Mouse (Mus musculus) megakaryocyte, embryonic 14.5 days (primary cell): ENCODE data around the gene Ndufv3.

Experiments
- FLI1 ChIP-seq: IDR thresholded peaks from 2 replicates; pipeline ENCODE4 v1.6.1; 2012; ENCODE audit warnings: low read length, inconsistent platforms, mixed read lengths
- GATA1 ChIP-seq: IDR thresholded peaks from 3 replicates; pipeline ENCODE4 v1.6.1; 2012; ENCODE audit warnings: mixed read lengths, low read length, inconsistent platforms, borderline replicate concordance

DNA sequence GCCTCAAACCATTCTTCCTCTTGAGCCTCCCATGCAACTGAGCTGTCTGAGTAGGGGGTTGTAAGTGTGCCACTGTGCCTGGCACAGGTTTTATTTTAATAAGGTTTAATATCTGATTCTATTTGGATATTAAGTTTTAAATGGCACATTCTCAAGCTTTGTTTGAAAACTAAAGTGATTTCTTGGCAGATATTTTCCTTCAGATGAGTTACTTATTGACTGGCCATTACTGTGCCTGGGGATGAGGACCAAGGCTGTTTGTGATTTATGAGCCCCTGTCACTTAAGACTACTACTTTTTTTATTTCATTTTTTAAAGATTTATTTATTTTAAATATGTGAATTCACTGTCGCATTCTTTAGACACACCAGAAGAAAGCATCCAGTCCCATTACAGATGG lies 49.8 kb downstream of the Ndufv3 start:
- TF ChIP-seq GATA1 (no peak), FLI1 (no peak)
